Mouse (Mus musculus): ENCODE measurements around the gene Ano5. TPM values are rescaled to one million over a fixed set of nuclear protein-coding genes. Genes with fewer than 3 reads are reported as not detected.

Gene Ano5
- total RNA-seq, 2 experiments from 2014 or later: not detected

- no peak for ATAC-seq (ENCODE audit: poor library complexity, severe bottlenecking)
Observed at GRCm38 (mm10) chr7:51628349-51628748, 117.5 kb downstream of the Ano5 start.

GRCm38 (mm10) chr7:51629206-51629605 is 118.4 kb downstream of the Ano5 start:
- no peak for ATAC-seq (ENCODE audit: poor library complexity, severe bottlenecking)

GRCm38 (mm10) chr7:51631171-51631570 is 120.3 kb downstream of the Ano5 start:
- no peak for ATAC-seq (ENCODE audit: poor library complexity, severe bottlenecking)

- no peak for ATAC-seq (ENCODE audit: poor library complexity, severe bottlenecking)
Observed at GRCm38 (mm10) chr7:51632543-51633229, 121.9 kb downstream of the Ano5 start.

- no peak for ATAC-seq (ENCODE audit: poor library complexity, severe bottlenecking)
Observed at GRCm38 (mm10) chr7:51633230-51633844, 122.5 kb downstream of the Ano5 start.

Other genes starting within 250 kb of the Ano5 start
- not detected in 2 replicates for gene Slc17a6, start 111.0 kb downstream of the Ano5 start, total RNA-seq (2015)
- gene Slc17a6, start 111.0 kb downstream of the Ano5 start, total RNA-seq (2017): not detected in 2 replicates

Data from megakaryocyte, adult 5-6 weeks (primary cell).